Mouse (Mus musculus) olfactory bulb, adult 2 months (tissue): Measurements from ENCODE around the gene Ssbp2.

Experiments
- CTCF ChIP-seq: fragments of 200-500 bp; IDR thresholded peaks from 2 replicates; pipeline ENCODE4 v1.5.1; 2012; ENCODE audit warnings: low read depth, mild to moderate bottlenecking, low read length, moderate library complexity; ENCODE audit not compliant: insufficient read depth
- POLR2A ChIP-seq: fragments of 200-500 bp; IDR thresholded peaks from 2 replicates; pipeline ENCODE4 v1.6.1; 2012; ENCODE audit warnings: mild to moderate bottlenecking, low read depth, low read length, moderate library complexity; ENCODE audit not compliant: insufficient read depth

- TF ChIP-seq POLR2A (no peak), CTCF (no peak)
Measured at GRCm38 (mm10) chr13:91640219-91640618, 180.1 kb downstream of the Ssbp2 start.
